Mouse (Mus musculus): ENCODE measurements around the gene Zscan21. TPM values are rescaled to one million over a fixed set of nuclear protein-coding genes. Genes with fewer than 3 reads are reported as not detected.

The Zscan21 gene
- 44.2 and 45.5 TPM in 2 replicates for polyA plus RNA-seq (2015; fragmentation: Nextera tagmentation; extraction: Ambion mirVana)

- Histone ChIP-seq H3K36me3 (ENCODE audit: control insufficient read depth, insufficient read depth, low read length) (peaks cover 7% of the 10 kb centered on the region; the same call in 1 of the 2 replicates), H3K27ac (ENCODE audit: low read length) (peak within 1 kb of the TSS; percentile 97), H3K4me3 (replicated peaks; ENCODE audit: low read length) (peak within 1 kb of the TSS; percentile 82), H3K4me2 (ENCODE audit: low read depth, low read length) (peak within 1 kb of the TSS; percentile 73), H3K9ac (ENCODE audit: low read length) (peak within 1 kb of the TSS; percentile 83), H3K27me3 (ENCODE audit: control insufficient read depth, insufficient read depth, low read length) (no peaks in the 10 kb centered on the region), H3K9me3 (replicated peaks; ENCODE audit: control insufficient read depth, low read length) (no peaks in the 10 kb centered on the region), H3K4me1 (ENCODE audit: control insufficient read depth, insufficient read depth, low read length) (peaks cover 10% of the 10 kb centered on the region)
- WGBS: 6% methylated on average over 38 of the region's 38 CpGs
- peak; percentile 96 for ATAC-seq (ENCODE audit: insufficient read depth, low FRiP score)
Observed at GRCm38 (mm10) chr5:138116255-138117198, at the start of gene Zscan21. Gene Zscan21, plus strand, starts transcription at chr5:138116903.

- 86% methylated on average over 4 of the region's 4 CpGs for WGBS
- H3K9me3 ChIP-seq (replicated peaks; ENCODE audit: control insufficient read depth, low read length): no peaks in the 10 kb centered on the region
- ATAC-seq (ENCODE audit: insufficient read depth, low FRiP score): no peak
Observed at GRCm38 (mm10) chr5:138073803-138074202, 42.9 kb upstream of the Zscan21 start.

GRCm38 (mm10) chr5:138075684-138076083 lies 41.0 kb upstream of the Zscan21 start:
- 72% methylated on average over 3 of the region's 3 CpGs for WGBS
- Histone ChIP-seq H3K4me2 (ENCODE audit: low read depth, low read length) (no peak overlapping the region), H3K4me3 (replicated peaks; ENCODE audit: low read length) (no peak overlapping the region), H3K9ac (ENCODE audit: low read length) (no peak overlapping the region), H3K36me3 (ENCODE audit: control insufficient read depth, insufficient read depth, low read length) (no peaks in the 10 kb centered on the region), H3K27me3 (ENCODE audit: control insufficient read depth, insufficient read depth, low read length) (no peaks in the 10 kb centered on the region), H3K4me1 (ENCODE audit: control insufficient read depth, insufficient read depth, low read length) (no peaks in the 10 kb centered on the region), H3K27ac (ENCODE audit: low read length) (no peak overlapping the region), H3K9me3 (replicated peaks; ENCODE audit: control insufficient read depth, low read length) (no peaks in the 10 kb centered on the region)
- no peak for ATAC-seq (ENCODE audit: insufficient read depth, low FRiP score)

More at GRCm38 (mm10) chr5:138073803-138074202, 42.9 kb upstream of the Zscan21 start:
- no peaks in the 10 kb centered on the region for H3K27me3 ChIP-seq (ENCODE audit: control insufficient read depth, insufficient read depth, low read length)
- no peak overlapping the region for H3K4me2 ChIP-seq (ENCODE audit: low read depth, low read length)
- H3K4me3 ChIP-seq (replicated peaks; ENCODE audit: low read length): no peak overlapping the region
- H3K36me3 ChIP-seq (ENCODE audit: control insufficient read depth, insufficient read depth, low read length): no peaks in the 10 kb centered on the region
- no peak overlapping the region for H3K27ac ChIP-seq (ENCODE audit: low read length)
- H3K4me1 ChIP-seq (ENCODE audit: control insufficient read depth, insufficient read depth, low read length): no peaks in the 10 kb centered on the region
- H3K9ac ChIP-seq (ENCODE audit: low read length): no peak overlapping the region

GRCm38 (mm10) chr5:138076148-138076547 lies 40.6 kb upstream of the Zscan21 start:
- Histone ChIP-seq H3K27me3 (ENCODE audit: control insufficient read depth, insufficient read depth, low read length) (no peaks in the 10 kb centered on the region), H3K4me1 (ENCODE audit: control insufficient read depth, insufficient read depth, low read length) (no peaks in the 10 kb centered on the region), H3K9ac (ENCODE audit: low read length) (no peak overlapping the region), H3K9me3 (replicated peaks; ENCODE audit: control insufficient read depth, low read length) (no peaks in the 10 kb centered on the region), H3K4me2 (ENCODE audit: low read depth, low read length) (no peak overlapping the region), H3K4me3 (replicated peaks; ENCODE audit: low read length) (no peak overlapping the region), H3K36me3 (ENCODE audit: control insufficient read depth, insufficient read depth, low read length) (no peaks in the 10 kb centered on the region), H3K27ac (ENCODE audit: low read length) (no peak overlapping the region)
- no peak for ATAC-seq (ENCODE audit: insufficient read depth, low FRiP score)
- WGBS: 56% methylated on average over 2 of the region's 2 CpGs

GRCm38 (mm10) chr5:138080456-138080855 lies 36.2 kb upstream of the Zscan21 start:
- peaks cover 3% of the 10 kb centered on the region; the same call in 1 of the 2 replicates for H3K4me1 ChIP-seq (ENCODE audit: control insufficient read depth, insufficient read depth, low read length)
- H3K27me3 ChIP-seq (ENCODE audit: control insufficient read depth, insufficient read depth, low read length): no peaks in the 10 kb centered on the region
- no peak overlapping the region for H3K4me2 ChIP-seq (ENCODE audit: low read depth, low read length)
- WGBS: 88% methylated on average over 5 of the region's 5 CpGs
- H3K9me3 ChIP-seq (replicated peaks; ENCODE audit: control insufficient read depth, low read length): no peaks in the 10 kb centered on the region
- H3K4me3 ChIP-seq (replicated peaks; ENCODE audit: low read length): no peak overlapping the region
- ATAC-seq (ENCODE audit: insufficient read depth, low FRiP score): no peak
- no peaks in the 10 kb centered on the region for H3K36me3 ChIP-seq (ENCODE audit: control insufficient read depth, insufficient read depth, low read length)
- no peak overlapping the region for H3K27ac ChIP-seq (ENCODE audit: low read length)
- no peak overlapping the region for H3K9ac ChIP-seq (ENCODE audit: low read length)

- Histone ChIP-seq H3K4me3 (replicated peaks; ENCODE audit: low read length) (no peak overlapping the region), H3K4me1 (ENCODE audit: control insufficient read depth, insufficient read depth, low read length) (peaks cover 6% of the 10 kb centered on the region), H3K27me3 (ENCODE audit: control insufficient read depth, insufficient read depth, low read length) (no peaks in the 10 kb centered on the region), H3K9ac (ENCODE audit: low read length) (no peak overlapping the region), H3K9me3 (replicated peaks; ENCODE audit: control insufficient read depth, low read length) (no peaks in the 10 kb centered on the region), H3K27ac (ENCODE audit: low read length) (no peak overlapping the region), H3K4me2 (ENCODE audit: low read depth, low read length) (no peak overlapping the region), H3K36me3 (ENCODE audit: control insufficient read depth, insufficient read depth, low read length) (no peaks in the 10 kb centered on the region)
- WGBS: 85% methylated on average over 9 of the region's 9 CpGs
- ATAC-seq (ENCODE audit: insufficient read depth, low FRiP score): no peak
Observed at GRCm38 (mm10) chr5:138081446-138081845, 35.3 kb upstream of the Zscan21 start.

- Histone ChIP-seq H3K9me3 (replicated peaks; ENCODE audit: control insufficient read depth, low read length) (no peaks in the 10 kb centered on the region), H3K4me3 (replicated peaks; ENCODE audit: low read length) (no peak overlapping the region), H3K36me3 (ENCODE audit: control insufficient read depth, insufficient read depth, low read length) (no peaks in the 10 kb centered on the region), H3K4me1 (ENCODE audit: control insufficient read depth, insufficient read depth, low read length) (peaks cover 6% of the 10 kb centered on the region), H3K9ac (ENCODE audit: low read length) (no peak overlapping the region), H3K27ac (ENCODE audit: low read length) (no peak overlapping the region), H3K27me3 (ENCODE audit: control insufficient read depth, insufficient read depth, low read length) (no peaks in the 10 kb centered on the region), H3K4me2 (ENCODE audit: low read depth, low read length) (no peak overlapping the region)
- no peak for ATAC-seq (ENCODE audit: insufficient read depth, low FRiP score)
- 60% methylated on average over 2 of the region's 2 CpGs for WGBS
Observed at GRCm38 (mm10) chr5:138083318-138083900, 33.3 kb upstream of the Zscan21 start.

- peaks cover 6% of the 10 kb centered on the region for H3K4me1 ChIP-seq (ENCODE audit: control insufficient read depth, insufficient read depth, low read length)
- H3K9me3 ChIP-seq (replicated peaks; ENCODE audit: control insufficient read depth, low read length): no peaks in the 10 kb centered on the region
- H3K27me3 ChIP-seq (ENCODE audit: control insufficient read depth, insufficient read depth, low read length): no peaks in the 10 kb centered on the region
- no peak overlapping the region for H3K4me2 ChIP-seq (ENCODE audit: low read depth, low read length)
- no peaks in the 10 kb centered on the region for H3K36me3 ChIP-seq (ENCODE audit: control insufficient read depth, insufficient read depth, low read length)
- H3K9ac ChIP-seq (ENCODE audit: low read length): no peak overlapping the region
- 91% methylated on average over 2 of the region's 2 CpGs for WGBS
- no peak overlapping the region for H3K27ac ChIP-seq (ENCODE audit: low read length)
- H3K4me3 ChIP-seq (replicated peaks; ENCODE audit: low read length): no peak overlapping the region
- ATAC-seq (ENCODE audit: insufficient read depth, low FRiP score): no peak
Observed at GRCm38 (mm10) chr5:138083936-138084335, 32.8 kb upstream of the Zscan21 start.

GRCm38 (mm10) chr5:138084507-138084906 lies 32.2 kb upstream of the Zscan21 start:
- Histone ChIP-seq H3K9ac (ENCODE audit: low read length) (peak overlapping the region; percentile 99; the same call in 1 of the 2 replicates), H3K4me2 (ENCODE audit: low read depth, low read length) (peak overlapping the region; percentile 57), H3K9me3 (replicated peaks; ENCODE audit: control insufficient read depth, low read length) (no peaks in the 10 kb centered on the region), H3K27me3 (ENCODE audit: control insufficient read depth, insufficient read depth, low read length) (no peaks in the 10 kb centered on the region), H3K4me1 (ENCODE audit: control insufficient read depth, insufficient read depth, low read length) (peaks cover 6% of the 10 kb centered on the region), H3K27ac (ENCODE audit: low read length) (no peak overlapping the region), H3K36me3 (ENCODE audit: control insufficient read depth, insufficient read depth, low read length) (no peaks in the 10 kb centered on the region), H3K4me3 (replicated peaks; ENCODE audit: low read length) (peak overlapping the region; percentile 99)
- no peak for ATAC-seq (ENCODE audit: insufficient read depth, low FRiP score)
- 47% methylated on average over 2 of the region's 2 CpGs for WGBS

Measured in stomach, embryonic 16.5 days (tissue).